ENCODE assay signal across 7 mouse cellular contexts in genomic region chr2:127788440-127789116, GRCm38 (mm10). TPM values are rescaled to one million over a fixed set of nuclear protein-coding genes. Genes with fewer than 3 reads are reported as not detected.
DNase-seq lines count a peak whose midpoint lies in the region; ATAC-seq lines count a peak whose summit lies in the region.

Gene Nphp1, minus strand, starts transcription at chr2:127788897.

- WGBS in intestine, embryonic 16.5 days, result under 1% methylated on average over 40 of the region's 40 CpGs
- under 1% methylated on average over 40 of the region's 40 CpGs for WGBS in midbrain, embryonic 11.5 days

- no peaks in the 10 kb centered on the region for H3K27me3 ChIP-seq in intestine, embryonic 16.5 days (replicated peaks; ENCODE audit: control insufficient read depth, insufficient read depth, low read length)
- no peaks in the 10 kb centered on the region for H3K27me3 ChIP-seq in midbrain, embryonic 11.5 days (ENCODE audit: control insufficient read depth, insufficient read depth, low read length)

- H3K9ac ChIP-seq in intestine, embryonic 16.5 days (ENCODE audit: low read depth, low read length), result peak within 1 kb of the TSS; percentile 70
- H3K9ac ChIP-seq in midbrain, embryonic 11.5 days (ENCODE audit: low read length), result peak within 1 kb of the TSS; percentile 87

- ATAC-seq in intestine, embryonic 16.5 days, result peak; percentile 81
- peak; percentile 80 for ATAC-seq in midbrain, embryonic 11.5 days (ENCODE audit: low FRiP score)

- no peak within 1 kb of the TSS; the same call in 1 of the 2 replicates for H3K27ac ChIP-seq in intestine, embryonic 16.5 days (ENCODE audit: low read length)
- peak within 1 kb of the TSS; percentile 31; the same call in 1 of the 2 replicates for H3K27ac ChIP-seq in midbrain, embryonic 11.5 days (ENCODE audit: low read depth, low read length)

- peaks cover 14% of the 10 kb centered on the region for H3K4me1 ChIP-seq in intestine, embryonic 16.5 days (ENCODE audit: control insufficient read depth, insufficient read depth, low read length)
- H3K4me1 ChIP-seq in midbrain, embryonic 11.5 days (ENCODE audit: control insufficient read depth, insufficient read depth, low read length), result peaks cover 12% of the 10 kb centered on the region

- no peaks in the 10 kb centered on the region for H3K9me3 ChIP-seq in intestine, embryonic 16.5 days (ENCODE audit: control insufficient read depth, low read length)
- no peaks in the 10 kb centered on the region for H3K9me3 ChIP-seq in midbrain, embryonic 11.5 days (ENCODE audit: control insufficient read depth, low read length)

- H3K4me2 ChIP-seq in intestine, embryonic 16.5 days (ENCODE audit: low read depth, low read length), result peak within 1 kb of the TSS; percentile 80
- peak within 1 kb of the TSS; percentile 44 for H3K4me2 ChIP-seq in midbrain, embryonic 11.5 days

- H3K4me3 ChIP-seq in intestine, embryonic 16.5 days (ENCODE audit: low read length), result peak within 1 kb of the TSS; percentile 74
- H3K4me3 ChIP-seq in midbrain, embryonic 11.5 days (ENCODE audit: low read depth, low read length), result peak within 1 kb of the TSS; percentile 73

- H3K36me3 ChIP-seq in intestine, embryonic 16.5 days (ENCODE audit: control insufficient read depth, insufficient read depth, low read length), result no peaks in the 10 kb centered on the region
- H3K36me3 ChIP-seq in midbrain, embryonic 11.5 days (ENCODE audit: control insufficient read depth, insufficient read depth, low read length), result no peaks in the 10 kb centered on the region

- intact Hi-C loops in left cerebral cortex, postnatal 36 days (cut with DNase I), result no loop called here

- peak; percentile 92 for DNase-seq in adrenal gland, adult 2 months
- DNase-seq in embryo, embryonic 11.5 days (ENCODE audit: low read depth, low spot score), result peak; percentile 78
- peak; percentile 71 to 88 for DNase-seq in gastrocnemius, postnatal 4 days (ENCODE audit: low spot score in 2 of 2)
- DNase-seq in left cerebral cortex, postnatal 36 days (ENCODE audit: low spot score in 2 of 2), result peak; percentile 86 to 88
- peak; percentile 98 for DNase-seq in midbrain, embryonic 11.5 days (ENCODE audit: low spot score, missing footprints)
- peak; percentile 78 for DNase-seq in skeletal muscle tissue, adult 2 months (ENCODE audit: low read depth, low spot score)

RNA-seq across cellular contexts. Expression of gene Nphp1, which starts in this region (rescaled TPM):
- total RNA-seq in adrenal gland, adult 2 months (2021), result 10 to 100 TPM; 21.1 to 25.7 TPM
- 4.9 and 5.6 TPM in 2 replicates for polyA plus RNA-seq in adrenal gland, adult 2 months (2012; rRNA removed)
- total RNA-seq in gastrocnemius, postnatal 4 days (2021), result 10 to 100 TPM; 13.4 to 13.8 TPM
- polyA plus RNA-seq in intestine, embryonic 16.5 days (2015; fragmentation: Nextera tagmentation; extraction: Ambion mirVana), result 16.3 and 17.6 TPM in 2 replicates
- 10 to 100 TPM; 16.9 to 19.7 TPM for total RNA-seq in left cerebral cortex, postnatal 36 days (2021)
- 35.5 and 36.5 TPM in 2 replicates for polyA plus RNA-seq in midbrain, embryonic 11.5 days (2014; fragmentation: Nextera tagmentation; extraction: Ambion mirVana)
